ENCODE assay signal across 8 mouse cellular contexts in genomic region chr10:80881301-80881700, GRCm38 (mm10). TPM values are rescaled to one million over a fixed set of nuclear protein-coding genes. Genes with fewer than 3 reads are reported as not detected.
DNase-seq lines count a peak whose midpoint lies in the region; ATAC-seq and TF ChIP-seq lines count a peak whose summit lies in the region.

No protein-coding gene starts in this region.

- H3K27ac ChIP-seq in kidney, adult 2 months (ENCODE audit: insufficient read depth, low read depth, low read length): no peak overlapping the region
- no peak overlapping the region for H3K27ac ChIP-seq in kidney, embryonic 16.5 days (ENCODE audit: low read length)
- H3K27ac ChIP-seq in liver, adult 2 months (replicated peaks; ENCODE audit: insufficient read depth, low read depth, low read length): no peak overlapping the region

- no peaks in the 10 kb centered on the region for H3K79me2 ChIP-seq in liver, adult 2 months (ENCODE audit: control insufficient read depth, insufficient read depth, low read length)

- TF ChIP-seq CTCF in kidney, adult 2 months (conservative IDR thresholded peaks at IDR 0.05; ENCODE audit: insufficient read depth, insufficient read length, low read depth, low read length): peak; percentile 79
- peak; percentile 93 for TF ChIP-seq CTCF in liver, adult 2 months (IDR thresholded peaks at IDR 0.05; ENCODE audit: low read depth, low read length)

- H3K4me2 ChIP-seq in kidney, embryonic 16.5 days (replicated peaks; ENCODE audit: low read depth, low read length): no peak overlapping the region

- no peak for TF ChIP-seq POLR2A in kidney, adult 2 months (IDR thresholded peaks at IDR 0.05; ENCODE audit: low read depth, low read length)
- TF ChIP-seq POLR2A in liver, adult 2 months (IDR thresholded peaks at IDR 0.05; ENCODE audit: extremely low read depth, insufficient read depth, low read length): no peak

- peak; percentile 81 for DNase-seq in kidney, adult 2 months
- peak; percentile 57 for DNase-seq in MEL-GATA-1-ER (ENCODE audit: extremely low read depth, low read depth)
- DNase-seq in cerebellum, adult 9-10 months: peak; percentile 84
- peak; percentile 56 for DNase-seq in gastrocnemius, postnatal 25 days
- DNase-seq in liver, adult 2 months (ENCODE audit: extremely low read depth, low read depth, low spot score): peak; percentile 37
- DNase-seq in retina, postnatal 7 days (ENCODE audit: low read depth, low spot score): peak; percentile 41
- peak; percentile 41 for DNase-seq in yolk sac, embryonic 10.5 days (ENCODE audit: low spot score)

- no peak for ATAC-seq in kidney, embryonic 16.5 days (ENCODE audit: low FRiP score, low TSS enrichment)

- H3K36me3 ChIP-seq in kidney, adult 2 months (ENCODE audit: control insufficient read depth, insufficient read depth, low read length): no peaks in the 10 kb centered on the region
- no peaks in the 10 kb centered on the region for H3K36me3 ChIP-seq in kidney, embryonic 16.5 days (ENCODE audit: insufficient read depth, low read length)
- no peaks in the 10 kb centered on the region for H3K36me3 ChIP-seq in liver, adult 2 months (ENCODE audit: control insufficient read depth, insufficient read depth, low read length)

- no peak overlapping the region for H3K9ac ChIP-seq in kidney, embryonic 16.5 days (replicated peaks; ENCODE audit: low read length)
- H3K9ac ChIP-seq in liver, adult 2 months (ENCODE audit: low read depth, low read length): no peak overlapping the region

- H3K4me3 ChIP-seq in kidney, adult 2 months (ENCODE audit: insufficient read depth, low read depth, low read length): no peak overlapping the region
- H3K4me3 ChIP-seq in kidney, embryonic 16.5 days (ENCODE audit: low read length): no peak overlapping the region
- H3K4me3 ChIP-seq in liver, adult 2 months (ENCODE audit: insufficient read depth, low read depth, low read length): no peak overlapping the region

- no peaks in the 10 kb centered on the region for H3K9me3 ChIP-seq in kidney, embryonic 16.5 days (ENCODE audit: low read length)

- WGBS in kidney, adult 2 months: 25% methylated on average over 10 of the region's 10 CpGs
- 31% methylated on average over 10 of the region's 10 CpGs for WGBS in kidney, embryonic 16.5 days
- WGBS in liver, adult 2 months: 34% methylated on average over 10 of the region's 10 CpGs

- H3K27me3 ChIP-seq in kidney, adult 2 months (replicated peaks; ENCODE audit: control insufficient read depth, insufficient read depth, low read length): no peaks in the 10 kb centered on the region
- no peaks in the 10 kb centered on the region for H3K27me3 ChIP-seq in kidney, embryonic 16.5 days (ENCODE audit: insufficient read depth, low read length)
- H3K27me3 ChIP-seq in liver, adult 2 months (ENCODE audit: control insufficient read depth, insufficient read depth, low read length): no peaks in the 10 kb centered on the region

- H3K4me1 ChIP-seq in kidney, adult 2 months (ENCODE audit: control insufficient read depth, insufficient read depth, low read length): no peaks in the 10 kb centered on the region
- no peaks in the 10 kb centered on the region for H3K4me1 ChIP-seq in kidney, embryonic 16.5 days (ENCODE audit: insufficient read depth, low read length)
- no peaks in the 10 kb centered on the region for H3K4me1 ChIP-seq in liver, adult 2 months (ENCODE audit: control insufficient read depth, insufficient read depth, low read length)

RNA-seq across cellular contexts. Expression of gene Tmprss9, which starts 9.7 kb away (rescaled TPM):
- polyA plus RNA-seq in kidney, adult 2 months (2012; rRNA removed): 0.33 and 0.52 TPM in 2 replicates
- polyA plus RNA-seq in kidney, embryonic 16.5 days (2015; fragmentation: Nextera tagmentation; extraction: Ambion mirVana): 0.08 TPM in 1 of 2 replicates, not detected in the other
- total RNA-seq in gastrocnemius, postnatal 25 days (2021): not detected
- under 0.01 and 0.09 TPM in 2 replicates for total RNA-seq in liver, adult 2 months (2014; rRNA removed)
- polyA plus RNA-seq in liver, adult 2 months (2012; rRNA removed): 0.04 and 0.05 TPM in 2 replicates

RNA-seq across cellular contexts. Expression of gene Timm13, which starts 19.5 kb away (rescaled TPM):
- 375 and 474 TPM in 2 replicates for polyA plus RNA-seq in kidney, adult 2 months (2012; rRNA removed)
- 361 and 376 TPM in 2 replicates for polyA plus RNA-seq in kidney, embryonic 16.5 days (2015; fragmentation: Nextera tagmentation; extraction: Ambion mirVana)
- 100 to 1,000 TPM; 114 to 125 TPM for total RNA-seq in gastrocnemius, postnatal 25 days (2021)
- 79.9 and 87.7 TPM in 2 replicates for total RNA-seq in liver, adult 2 months (2014; rRNA removed)
- polyA plus RNA-seq in liver, adult 2 months (2012; rRNA removed): 369 and 388 TPM in 2 replicates

RNA-seq across cellular contexts. Expression of gene Sppl2b, which starts 26.2 kb away (rescaled TPM):
- 58.2 and 88.0 TPM in 2 replicates for polyA plus RNA-seq in kidney, adult 2 months (2012; rRNA removed)
- polyA plus RNA-seq in kidney, embryonic 16.5 days (2015; fragmentation: Nextera tagmentation; extraction: Ambion mirVana): 52.6 and 54.0 TPM in 2 replicates
- 10 to 100 TPM; 21.7 to 23.6 TPM for total RNA-seq in gastrocnemius, postnatal 25 days (2021)
- total RNA-seq in liver, adult 2 months (2014; rRNA removed): 6.5 and 10.4 TPM in 2 replicates
- 40.1 and 40.5 TPM in 2 replicates for polyA plus RNA-seq in liver, adult 2 months (2012; rRNA removed)

RNA-seq across cellular contexts. Expression of gene Lsm7, which starts 26.3 kb away (rescaled TPM):
- polyA plus RNA-seq in kidney, adult 2 months (2012; rRNA removed): 79.0 and 98.1 TPM in 2 replicates
- 248 and 262 TPM in 2 replicates for polyA plus RNA-seq in kidney, embryonic 16.5 days (2015; fragmentation: Nextera tagmentation; extraction: Ambion mirVana)
- total RNA-seq in gastrocnemius, postnatal 25 days (2021): 10 to 100 TPM; 19.0 to 22.3 TPM
- 61.3 and 61.6 TPM in 2 replicates for total RNA-seq in liver, adult 2 months (2014; rRNA removed)
- polyA plus RNA-seq in liver, adult 2 months (2012; rRNA removed): 62.1 and 75.1 TPM in 2 replicates

RNA-seq across cellular contexts. Expression of gene Lmnb2, which starts 36.7 kb away (rescaled TPM):
- polyA plus RNA-seq in kidney, adult 2 months (2012; rRNA removed): 8.5 and 10.1 TPM in 2 replicates
- 61.8 and 62.4 TPM in 2 replicates for polyA plus RNA-seq in kidney, embryonic 16.5 days (2015; fragmentation: Nextera tagmentation; extraction: Ambion mirVana)
- 1 to 10 TPM; 3.7 to 5.1 TPM for total RNA-seq in gastrocnemius, postnatal 25 days (2021)
- 3.2 and 3.3 TPM in 2 replicates for total RNA-seq in liver, adult 2 months (2014; rRNA removed)
- polyA plus RNA-seq in liver, adult 2 months (2012; rRNA removed): 5.5 and 6.6 TPM in 2 replicates
